ENCODE assay signal across 9 mouse cellular contexts in genomic region chr14:83959111-83959510, GRCm38 (mm10).
A peak's percentile ranks its signal among the peaks of the same experiment; 100 is the strongest.
DNase-seq lines count a peak whose midpoint lies in the region; ATAC-seq lines count a peak whose summit lies in the region.
"Had no signal": no experiment of that assay in that cellular context is flagged by ENCODE, and none has a peak within 500 bp of the region (broad histone marks: within the 10 kb centered on the region; RNA-seq: fewer than 3 reads in every experiment).

No protein-coding gene starts in this region.

- no peak overlapping the region for H3K4me3 ChIP-seq in heart, embryonic 11.5 days (ENCODE audit: low read depth, low read length)
- H3K4me3 ChIP-seq in hindbrain, embryonic 10.5 days: no peak overlapping the region

- no peak overlapping the region for H3K27ac ChIP-seq in heart, embryonic 11.5 days (ENCODE audit: low read depth, low read length)
- no peak overlapping the region for H3K27ac ChIP-seq in hindbrain, embryonic 10.5 days
- H3K27ac ChIP-seq: macrophage had no signal

- H3K27me3 ChIP-seq in heart, embryonic 11.5 days (ENCODE audit: control insufficient read depth, insufficient read depth, low read length): no peaks in the 10 kb centered on the region
- H3K27me3 ChIP-seq in hindbrain, embryonic 10.5 days (ENCODE audit: insufficient read depth, poor library complexity, severe bottlenecking): no peaks in the 10 kb centered on the region

- WGBS in heart, embryonic 11.5 days (ENCODE audit: insufficient replicate concordance): 83% methylated on average over 3 of the region's 3 CpGs
- 93% methylated on average over 3 of the region's 3 CpGs for WGBS in hindbrain, embryonic 10.5 days

- DNase-seq in heart, adult 8-10 months (ENCODE audit: low spot score): peak; percentile 56
- peak; percentile 93 for DNase-seq in adipocyte (ENCODE audit: low spot score)
- DNase-seq in cerebellum, adult 8-10 months: peak; percentile 15
- DNase-seq in layer of hippocampus, postnatal 14 days (ENCODE audit: low spot score in 2 of 2): peak; percentile 64 to 90
- no peak for DNase-seq in testis, postnatal 10 days (ENCODE audit: low spot score)
- DNase-seq in hindbrain, embryonic 10.5 days (ENCODE audit: low spot score): no peak

- no peaks in the 10 kb centered on the region for H3K36me3 ChIP-seq in heart, embryonic 11.5 days (ENCODE audit: control insufficient read depth, insufficient read depth, low read length)
- H3K36me3 ChIP-seq in hindbrain, embryonic 10.5 days: no peaks in the 10 kb centered on the region

- H3K4me1 ChIP-seq in heart, embryonic 11.5 days (ENCODE audit: control insufficient read depth, insufficient read depth, low read length): no peaks in the 10 kb centered on the region
- H3K4me1 ChIP-seq in hindbrain, embryonic 10.5 days (replicated peaks): no peaks in the 10 kb centered on the region

- no peak for ATAC-seq in heart, embryonic 11.5 days (replicated peaks; ENCODE audit: insufficient number of reproducible peaks, low FRiP score, low TSS enrichment)
- no peak for ATAC-seq in erythroblast, adult 5-6 weeks (replicated peaks; ENCODE audit: low FRiP score, poor library complexity, severe bottlenecking)

- H3K9me3 ChIP-seq in heart, embryonic 11.5 days (replicated peaks; ENCODE audit: control insufficient read depth, low read length): no peaks in the 10 kb centered on the region
- no peaks in the 10 kb centered on the region for H3K9me3 ChIP-seq in hindbrain, embryonic 10.5 days

- no peak overlapping the region for H3K9ac ChIP-seq in heart, embryonic 11.5 days (ENCODE audit: low read depth, low read length)

- H3K4me2 ChIP-seq in heart, embryonic 11.5 days: no peak overlapping the region

Comparison
In these comparisons a context has a peak if more than half of its experiments do, and no peak if none do; other contexts are left out.
1. DNase-seq: peak in heart, adult 8-10 months (single experiment), adipocyte (single experiment), cerebellum, adult 8-10 months (single experiment) and layer of hippocampus, postnatal 14 days (2 of 2); none in testis, postnatal 10 days (single experiment) and hindbrain, embryonic 10.5 days (single experiment).